Mouse (Mus musculus) neural tube, embryonic 14.5 days (tissue): Measurements from ENCODE around the gene Guk1. TPM values are rescaled to one million over a fixed set of nuclear protein-coding genes. Genes with fewer than 3 reads are reported as not detected.

Experiments
- ATAC-seq: fragments of 200-750 bp; cut with Nextera tagmentation; 2 replicates; pipeline ENCODE4 v1.8.0; 2017; ENCODE audit warnings: low read depth, mild to moderate bottlenecking, moderate TSS enrichment, moderate library complexity
- H3K27ac ChIP-seq: fragments of 300-500 bp; sonication (generic); 2 replicates; pipeline ENCODE4 v1.5.1; 2014; ENCODE audit warnings: low read depth, mild to moderate bottlenecking, control low read depth, low read length, moderate library complexity, mixed read lengths
- H3K27me3 ChIP-seq: fragments of 300-500 bp; sonication (generic); 2 replicates; pipeline ENCODE4 v1.6.1; 2014; ENCODE audit warnings: low read length; ENCODE audit not compliant: control insufficient read depth, insufficient read depth
- H3K36me3 ChIP-seq: fragments of 300-500 bp; sonication (generic); 2 replicates; pipeline ENCODE4 v1.6.1; 2014; ENCODE audit warnings: low read length, mixed read lengths; ENCODE audit not compliant: control insufficient read depth, insufficient read depth
- H3K4me1 ChIP-seq: fragments of 300-500 bp; sonication (generic); 2 replicates; pipeline ENCODE4 v1.6.1; 2014; ENCODE audit warnings: low read length; ENCODE audit not compliant: control insufficient read depth, insufficient read depth
- H3K4me2 ChIP-seq: fragments of 300-500 bp; sonication (generic); 2 replicates; pipeline ENCODE4 v1.6.1; 2014; ENCODE audit warnings: mild to moderate bottlenecking, low read depth, low read length, control low read depth
- H3K4me3 ChIP-seq: fragments of 300-500 bp; sonication (generic); 2 replicates; pipeline ENCODE4 v1.5.1; 2014; ENCODE audit warnings: low read depth, low read length, control low read depth, mixed read lengths
- H3K9ac ChIP-seq: fragments of 300-500 bp; sonication (generic); replicated peaks from 2 replicates; pipeline ENCODE4 v1.6.1; 2014; ENCODE audit warnings: low read depth, mild to moderate bottlenecking, control low read depth, low read length, mixed read lengths
- H3K9me3 ChIP-seq: fragments of 300-500 bp; sonication (generic); 2 replicates; pipeline ENCODE4 v1.6.1; 2016; ENCODE audit warnings: low read length; ENCODE audit not compliant: control insufficient read depth
- WGBS: fragments of 180-500 bp; shearing (Covaris S2); extraction: QIAGEN DNeasy Blood & Tissue Kit; methylation state at CpG from one replicate; pipeline ENCODE4 v1.1.7; 2014; 5-methylcytosine and 5-hydroxymethylcytosine counted together
- polyA plus RNA-seq: library from polyadenylated mRNA; unstranded; fragments of >200 nt; fragmentation: Nextera tagmentation; extraction: Ambion mirVana; gene quantifications from 2 replicates; pipeline ENCODE4 v1.2.1, GENCODE M21; 2014

The Guk1 gene
- polyA plus RNA-seq, 1 experiment from 2014 or later, result 266 TPM

DNA sequence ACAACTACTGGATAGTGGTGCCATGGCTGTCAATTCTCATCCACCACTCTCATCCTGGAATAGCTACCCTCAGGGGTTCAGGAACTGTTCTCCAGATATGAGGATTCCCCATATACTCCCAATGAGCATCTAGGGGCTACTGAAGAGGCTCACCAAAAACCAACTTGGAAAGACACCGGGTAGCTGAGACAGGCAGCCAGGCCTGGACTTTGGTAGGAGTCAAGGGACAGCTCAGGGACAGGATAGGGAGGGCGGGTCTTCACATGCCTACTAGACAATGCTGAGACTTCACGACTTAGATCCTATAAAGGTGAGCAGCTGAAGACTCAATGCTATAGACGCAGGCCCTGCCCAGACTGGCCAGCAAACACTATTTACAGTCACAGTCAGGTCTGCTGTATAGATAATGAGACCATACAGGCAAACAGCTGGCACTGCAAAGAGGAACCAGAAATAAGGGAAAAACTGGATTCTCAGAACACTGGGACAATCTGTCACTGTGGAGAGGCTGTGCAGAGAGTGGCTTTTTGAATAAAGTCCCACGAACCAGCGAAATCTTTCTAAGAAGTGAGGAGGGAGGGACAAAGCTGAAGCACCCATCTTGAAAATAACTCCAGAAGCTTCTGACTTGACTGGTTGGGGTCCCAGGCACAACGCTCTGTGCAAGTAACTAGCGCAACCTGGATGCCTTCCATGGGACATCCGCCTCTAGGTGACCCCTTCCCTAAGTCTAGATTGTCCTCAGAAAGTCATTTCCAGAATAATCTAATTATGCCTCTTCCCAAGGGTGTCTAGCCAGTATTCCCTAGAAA lies 29.4 kb downstream of the Guk1 start:
- peak overlapping the region; percentile 100 for H3K27ac ChIP-seq
- peak overlapping the region; percentile 68 for H3K4me2 ChIP-seq
- peak; percentile 21 for ATAC-seq
- no peaks in the 10 kb centered on the region for H3K9me3 ChIP-seq
- H3K9ac ChIP-seq, result peak overlapping the region; percentile 46; the same call in 1 of the 2 replicates
- 0 out of 2 replicates have a peak, but pooled peaks cover 3% of the 10 kb centered on the region for H3K36me3 ChIP-seq
- H3K27me3 ChIP-seq, result no peaks in the 10 kb centered on the region
- peaks cover 9% of the 10 kb centered on the region for H3K4me1 ChIP-seq
- peak overlapping the region; percentile 66 for H3K4me3 ChIP-seq
- WGBS, result 70% methylated on average over 9 of the region's 9 CpGs

DNA sequence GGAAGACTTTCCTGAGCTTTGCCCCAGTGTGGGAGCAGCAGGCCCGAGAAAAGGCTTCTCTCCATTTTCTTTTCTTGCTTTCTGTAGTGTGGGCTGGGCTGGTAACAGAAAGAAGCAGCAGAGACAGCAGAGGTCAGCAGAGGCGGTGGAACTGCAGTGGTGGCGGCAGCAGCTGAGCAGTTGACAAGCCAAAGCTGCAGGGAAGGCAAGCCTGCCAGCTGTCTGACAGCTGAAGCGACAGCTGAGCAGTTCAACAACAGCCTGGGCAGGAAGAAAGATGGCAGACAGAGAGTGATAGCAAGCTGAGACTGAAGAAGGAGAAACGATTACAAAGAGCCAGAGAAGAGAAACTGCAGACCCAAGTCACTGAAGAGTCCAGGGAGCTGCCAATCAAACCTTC lies 30.6 kb downstream of the Guk1 start:
- Histone ChIP-seq H3K4me2 (no peak overlapping the region), H3K27ac (no peak overlapping the region), H3K9me3 (no peaks in the 10 kb centered on the region), H3K4me1 (peaks cover 9% of the 10 kb centered on the region), H3K4me3 (no peak overlapping the region), H3K27me3 (no peaks in the 10 kb centered on the region), H3K36me3 (0 out of 2 replicates have a peak, but pooled peaks cover 5% of the 10 kb centered on the region), H3K9ac (no peak overlapping the region)
- 86% methylated on average over 5 of the region's 5 CpGs for WGBS
- no peak for ATAC-seq

DNA sequence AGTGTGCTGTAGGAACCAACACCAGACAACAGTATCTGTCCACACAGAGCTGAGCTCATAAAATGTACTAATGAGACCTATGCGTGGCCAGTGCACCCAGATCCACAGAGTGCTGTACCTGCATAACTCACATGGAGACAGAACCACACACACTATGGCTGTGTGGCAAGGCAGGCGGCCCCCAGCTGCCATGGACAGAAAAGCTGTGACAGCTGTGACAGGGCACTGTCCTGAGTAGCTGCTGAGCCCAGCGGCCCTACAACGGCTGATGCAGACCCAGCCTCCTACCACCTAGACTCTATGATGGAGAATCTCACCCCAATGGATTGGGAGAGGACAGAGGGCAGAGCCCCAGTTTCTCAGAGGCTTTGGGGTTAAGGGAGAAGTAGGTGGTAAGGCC lies 32.5 kb downstream of the Guk1 start:
- H3K4me1 ChIP-seq, result peaks cover 9% of the 10 kb centered on the region
- no peak overlapping the region for H3K27ac ChIP-seq
- H3K27me3 ChIP-seq, result no peaks in the 10 kb centered on the region
- 94% methylated on average over 4 of the region's 4 CpGs for WGBS
- H3K4me3 ChIP-seq, result no peak overlapping the region
- no peak overlapping the region for H3K9ac ChIP-seq
- H3K9me3 ChIP-seq, result no peaks in the 10 kb centered on the region
- H3K36me3 ChIP-seq, result 0 out of 2 replicates have a peak, but pooled peaks cover 5% of the 10 kb centered on the region
- ATAC-seq, result no peak
- no peak overlapping the region for H3K4me2 ChIP-seq

DNA sequence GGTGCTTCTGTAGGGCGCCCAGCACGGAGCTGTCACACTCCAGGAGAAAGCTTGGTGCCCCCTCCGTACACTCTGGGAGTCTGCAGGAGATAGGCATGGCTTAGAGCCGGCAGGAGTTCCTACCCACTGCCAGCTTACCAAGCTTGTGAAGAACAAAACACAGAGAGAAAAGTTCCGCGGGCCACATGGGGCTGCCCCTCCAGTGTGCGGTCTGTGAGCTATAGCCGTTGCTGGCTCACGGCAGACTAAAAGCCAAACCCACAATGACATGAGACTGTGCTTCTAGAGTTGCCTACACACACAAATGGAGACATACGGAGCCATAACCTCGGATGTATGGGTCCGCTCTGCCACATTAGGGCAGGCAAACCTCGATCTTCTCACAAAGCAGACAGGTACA lies 32.9 kb downstream of the Guk1 start:
- no peak overlapping the region for H3K27ac ChIP-seq
- no peak for ATAC-seq
- peaks cover 9% of the 10 kb centered on the region for H3K4me1 ChIP-seq
- no peaks in the 10 kb centered on the region for H3K9me3 ChIP-seq
- no peak overlapping the region for H3K4me3 ChIP-seq
- no peaks in the 10 kb centered on the region for H3K27me3 ChIP-seq
- no peak overlapping the region for H3K9ac ChIP-seq
- H3K36me3 ChIP-seq, result 0 out of 2 replicates have a peak, but pooled peaks cover 5% of the 10 kb centered on the region
- no peak overlapping the region for H3K4me2 ChIP-seq
- 93% methylated on average over 13 of the region's 13 CpGs for WGBS

DNA sequence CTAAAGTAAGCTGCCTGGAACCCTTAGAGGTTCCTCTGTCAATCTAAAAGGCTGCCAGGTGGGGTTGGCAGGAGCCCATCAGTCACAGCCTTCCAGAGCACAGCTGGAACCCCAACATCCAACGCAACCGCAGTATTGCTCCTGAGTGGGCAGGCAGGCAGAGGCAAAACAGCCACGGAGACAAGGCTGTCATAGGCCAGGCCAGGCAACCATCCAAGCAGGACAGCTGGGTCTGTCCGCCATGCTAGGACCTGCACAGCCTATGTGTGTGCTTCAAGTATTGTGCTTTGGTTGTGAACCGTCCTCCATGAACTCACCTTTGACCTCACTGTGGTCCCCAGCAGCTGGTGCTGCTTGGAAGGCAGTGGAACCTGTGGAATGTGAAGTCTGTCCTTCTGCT lies 36.1 kb downstream of the Guk1 start:
- ATAC-seq, result no peak
- Histone ChIP-seq H3K4me3 (no peak overlapping the region), H3K4me2 (no peak overlapping the region), H3K36me3 (0 out of 2 replicates have a peak, but pooled peaks cover 5% of the 10 kb centered on the region), H3K27ac (no peak overlapping the region), H3K27me3 (no peaks in the 10 kb centered on the region), H3K4me1 (no peaks in the 10 kb centered on the region), H3K9ac (no peak overlapping the region), H3K9me3 (no peaks in the 10 kb centered on the region)
- WGBS, result 90% methylated on average over 5 of the region's 5 CpGs

DNA sequence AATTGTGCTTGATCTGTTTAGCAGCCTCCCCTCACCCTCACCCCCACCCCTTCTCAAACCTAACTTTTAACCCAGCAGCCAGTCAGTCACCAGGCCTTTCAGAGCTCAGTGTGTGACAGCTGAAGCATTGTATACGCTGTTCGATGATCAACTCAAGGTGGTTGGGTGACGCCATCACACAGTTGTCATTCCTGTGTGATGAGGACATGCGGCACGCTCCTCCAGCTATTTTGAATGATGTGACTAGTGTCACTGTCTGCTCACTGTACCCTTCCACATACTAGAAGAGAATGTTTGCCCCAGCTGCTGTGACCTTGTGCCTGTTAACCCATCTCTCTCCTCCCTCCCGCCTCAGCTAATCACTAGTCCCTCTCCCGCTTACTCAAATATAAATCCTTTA lies 37.8 kb downstream of the Guk1 start:
- no peaks in the 10 kb centered on the region for H3K4me1 ChIP-seq
- no peak for ATAC-seq
- no peak overlapping the region for H3K4me3 ChIP-seq
- 0 out of 2 replicates have a peak, but pooled peaks cover 5% of the 10 kb centered on the region for H3K36me3 ChIP-seq
- 93% methylated on average over 7 of the region's 7 CpGs for WGBS
- H3K27ac ChIP-seq, result no peak overlapping the region
- no peaks in the 10 kb centered on the region for H3K9me3 ChIP-seq
- no peak overlapping the region for H3K4me2 ChIP-seq
- H3K9ac ChIP-seq, result no peak overlapping the region
- H3K27me3 ChIP-seq, result no peaks in the 10 kb centered on the region

DNA sequence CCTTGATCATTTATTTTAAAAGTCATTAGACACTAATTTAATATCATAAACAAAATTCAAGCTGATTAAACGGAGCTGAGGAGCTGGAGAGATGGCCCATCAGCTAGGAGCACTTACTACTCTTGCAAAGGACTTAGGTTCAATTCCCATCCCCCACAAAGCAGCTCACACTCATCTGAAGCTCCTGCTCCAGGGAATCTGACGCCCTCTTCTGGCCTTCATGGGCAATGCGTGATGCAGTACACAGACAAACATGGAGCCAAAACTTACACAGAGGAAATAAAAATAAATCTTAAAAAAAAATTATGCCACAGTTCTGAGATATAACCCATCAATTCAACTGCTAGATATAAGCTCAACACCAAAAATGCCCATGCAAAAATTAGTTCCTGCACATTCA lies 40.3 kb downstream of the Guk1 start:
- 26% methylated on average over 3 of the region's 3 CpGs for WGBS
- Histone ChIP-seq H3K9me3 (no peaks in the 10 kb centered on the region), H3K27me3 (no peaks in the 10 kb centered on the region), H3K4me1 (no peaks in the 10 kb centered on the region), H3K36me3 (no peaks in the 10 kb centered on the region), H3K27ac (no peak overlapping the region), H3K4me3 (no peak overlapping the region), H3K4me2 (no peak overlapping the region), H3K9ac (no peak overlapping the region)
- no peak for ATAC-seq

DNA sequence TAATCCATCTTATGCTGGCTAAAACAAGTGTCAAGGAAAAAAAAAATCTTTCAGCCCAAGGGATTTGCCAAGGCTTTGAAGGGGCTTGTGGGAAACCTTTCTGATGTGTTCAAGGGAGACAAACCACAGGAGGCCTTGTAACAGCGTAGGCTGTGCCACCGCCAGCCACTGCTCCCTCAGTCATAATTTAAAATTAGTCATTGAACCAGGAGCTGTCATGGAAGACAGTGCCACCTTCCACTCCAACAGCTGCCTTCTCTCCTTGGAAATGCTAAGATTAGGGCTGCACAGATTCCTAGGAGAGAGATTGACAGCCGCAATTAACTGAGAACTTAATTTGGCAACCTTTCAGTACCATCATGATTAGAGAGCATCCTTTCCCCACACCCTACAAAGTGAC lies 42.7 kb downstream of the Guk1 start:
- 68% methylated on average over 3 of the region's 3 CpGs for WGBS
- no peak for ATAC-seq
- no peak overlapping the region for H3K27ac ChIP-seq

DNA sequence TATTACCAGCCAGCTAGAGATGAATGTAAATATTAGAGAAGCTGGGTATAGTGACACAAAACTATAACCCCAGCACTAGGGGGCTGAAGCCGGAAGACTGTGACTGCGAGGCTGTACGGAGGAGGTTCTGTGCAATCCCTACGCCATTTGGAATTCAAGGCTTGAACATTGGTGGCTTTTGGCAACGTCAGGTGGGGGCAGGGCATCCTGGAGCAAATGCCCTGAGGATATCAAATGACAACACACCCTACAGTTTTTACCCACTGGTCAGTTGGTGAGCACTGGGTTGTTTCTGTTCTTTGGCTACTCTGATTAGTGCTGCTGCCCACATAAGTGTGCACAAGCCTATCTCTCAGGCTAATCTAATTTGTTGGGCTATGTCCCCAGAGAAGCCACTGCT lies 49.0 kb downstream of the Guk1 start:
- no peak for ATAC-seq
- WGBS, result 82% methylated on average over 5 of the region's 5 CpGs
- no peaks in the 10 kb centered on the region for H3K4me1 ChIP-seq
- H3K9me3 ChIP-seq, result no peaks in the 10 kb centered on the region
- H3K27me3 ChIP-seq, result no peaks in the 10 kb centered on the region
- H3K9ac ChIP-seq, result no peak overlapping the region
- no peaks in the 10 kb centered on the region for H3K36me3 ChIP-seq
- H3K4me2 ChIP-seq, result no peak overlapping the region
- no peak overlapping the region for H3K4me3 ChIP-seq
- H3K27ac ChIP-seq, result no peak overlapping the region

More for the DNA sequence above, 42.7 kb downstream of the Guk1 start:
- no peak overlapping the region for H3K4me3 ChIP-seq
- no peak overlapping the region for H3K9ac ChIP-seq
- H3K9me3 ChIP-seq, result no peaks in the 10 kb centered on the region
- H3K4me1 ChIP-seq, result no peaks in the 10 kb centered on the region
- H3K4me2 ChIP-seq, result no peak overlapping the region
- no peaks in the 10 kb centered on the region for H3K27me3 ChIP-seq
- H3K36me3 ChIP-seq, result no peaks in the 10 kb centered on the region
